Mouse (Mus musculus): Measurements from ENCODE around the gene Foxj3. TPM values are rescaled to one million over a fixed set of nuclear protein-coding genes. Genes with fewer than 3 reads are reported as not detected.

The Foxj3 gene
- polyA plus RNA-seq, 1 experiment from 2014 or later: 32.6 TPM

DNA sequence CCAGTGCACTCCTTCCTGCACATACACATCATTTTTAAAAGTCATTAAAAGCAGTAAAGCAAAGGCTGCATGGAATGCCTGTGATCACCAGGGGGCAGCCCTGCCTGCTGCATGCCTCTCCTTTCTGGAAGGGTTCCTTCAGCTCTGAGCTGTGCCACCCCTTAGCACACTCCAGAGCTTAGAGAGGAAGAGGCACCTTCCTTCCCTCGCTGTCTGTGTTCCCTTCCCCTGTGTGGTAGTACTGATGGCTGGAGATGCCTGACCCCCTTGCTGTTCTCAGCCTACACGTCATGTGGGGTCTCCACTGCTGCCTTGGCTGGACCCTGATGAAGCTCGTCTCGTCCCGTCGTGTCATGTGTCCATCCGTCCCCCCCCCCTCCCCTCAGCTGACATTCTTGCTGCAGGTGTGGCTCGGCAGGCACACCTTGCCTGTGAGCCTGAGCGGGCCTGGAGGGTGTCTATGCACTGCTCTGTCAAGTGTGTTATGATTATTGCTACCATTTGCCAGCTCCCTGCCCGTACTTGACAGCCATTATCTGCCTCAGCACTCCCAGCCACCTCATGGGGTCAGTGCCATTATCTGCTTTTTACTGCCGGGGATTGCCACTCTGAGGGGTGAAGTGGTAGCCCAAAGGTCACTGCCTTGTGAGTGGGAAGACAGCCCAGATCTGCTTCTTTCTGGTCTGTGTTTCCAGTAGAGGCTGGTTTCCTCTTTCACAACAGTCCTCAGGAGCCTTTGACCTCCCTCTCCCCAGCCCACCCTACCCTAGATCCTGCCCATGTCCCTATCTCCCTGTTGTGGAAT is 94.5 kb downstream of the Foxj3 start:
- Histone ChIP-seq H3K4me1 (peaks cover 29% of the 10 kb centered on the region), H3K9ac (no peak overlapping the region), H3K4me3 (replicated peaks) (no peak overlapping the region), H3K9me3 (no peaks in the 10 kb centered on the region), H3K4me2 (no peak overlapping the region), H3K27me3 (no peaks in the 10 kb centered on the region), H3K36me3 (replicated peaks) (peaks cover 19% of the 10 kb centered on the region), H3K27ac (no peak overlapping the region)
- peak; percentile 42; the same call in 1 of the 2 replicates for ATAC-seq (ENCODE audit: low FRiP score)
- 78% methylated on average over 11 of the region's 11 CpGs for WGBS

DNA sequence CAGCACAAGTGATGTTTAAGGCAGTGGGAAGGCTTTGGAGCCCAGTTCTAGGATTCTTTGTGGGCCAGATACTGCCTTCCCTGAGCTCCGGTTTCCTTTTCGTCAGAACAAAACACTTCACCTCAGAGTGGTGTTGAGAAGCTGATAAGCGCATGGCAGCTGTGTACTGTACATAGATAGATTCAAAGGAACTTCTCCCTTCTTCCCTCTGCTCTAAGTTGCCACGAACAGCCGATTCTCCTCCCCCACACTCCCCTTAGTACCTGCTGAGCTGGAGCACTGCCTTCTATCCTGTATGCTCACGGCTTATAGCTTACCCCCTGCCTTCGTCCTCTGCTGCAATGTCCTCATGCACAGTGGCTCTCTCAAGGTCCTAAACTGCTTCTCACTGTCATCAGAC is 95.9 kb downstream of the Foxj3 start:
- Histone ChIP-seq H3K9ac (no peak overlapping the region), H3K4me2 (no peak overlapping the region), H3K4me1 (peaks cover 22% of the 10 kb centered on the region), H3K27me3 (no peaks in the 10 kb centered on the region), H3K4me3 (replicated peaks) (no peak overlapping the region), H3K27ac (0 out of 2 replicates have a peak overlapping the region, but pooled peaks have one; percentile 47), H3K36me3 (replicated peaks) (peaks cover 19% of the 10 kb centered on the region), H3K9me3 (no peaks in the 10 kb centered on the region)
- 65% methylated on average over 7 of the region's 7 CpGs for WGBS
- ATAC-seq (ENCODE audit: low FRiP score): no peak

DNA sequence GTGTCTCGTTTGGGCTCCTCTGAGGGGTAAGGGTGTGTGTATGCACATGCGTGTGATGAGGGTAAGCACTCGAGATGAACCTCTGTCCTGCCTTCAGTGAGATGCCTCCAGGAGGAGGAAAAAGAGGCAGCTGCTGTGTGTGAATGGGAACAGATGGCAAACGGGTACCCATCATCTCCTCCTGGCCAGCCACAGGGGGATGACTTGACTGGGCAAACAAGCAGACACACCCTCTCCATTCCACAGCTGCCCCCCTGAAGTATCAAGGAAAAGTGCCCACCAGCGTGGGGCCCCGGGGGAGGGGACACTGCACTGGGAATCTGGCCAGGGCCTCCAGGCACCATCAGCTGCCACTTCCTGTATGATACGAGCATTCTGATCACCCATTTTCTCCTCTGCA is 96.5 kb downstream of the Foxj3 start:
- WGBS: 59% methylated on average over 7 of the region's 7 CpGs
- Histone ChIP-seq H3K9ac (no peak overlapping the region), H3K27ac (peak overlapping the region; percentile 47), H3K36me3 (replicated peaks) (peaks cover 19% of the 10 kb centered on the region), H3K27me3 (no peaks in the 10 kb centered on the region), H3K4me1 (peaks cover 22% of the 10 kb centered on the region), H3K4me3 (replicated peaks) (no peak overlapping the region), H3K9me3 (no peaks in the 10 kb centered on the region), H3K4me2 (no peak overlapping the region)
- 0 out of 2 replicates have a peak, but pooled peaks have one; percentile 12 for ATAC-seq (ENCODE audit: low FRiP score)

DNA sequence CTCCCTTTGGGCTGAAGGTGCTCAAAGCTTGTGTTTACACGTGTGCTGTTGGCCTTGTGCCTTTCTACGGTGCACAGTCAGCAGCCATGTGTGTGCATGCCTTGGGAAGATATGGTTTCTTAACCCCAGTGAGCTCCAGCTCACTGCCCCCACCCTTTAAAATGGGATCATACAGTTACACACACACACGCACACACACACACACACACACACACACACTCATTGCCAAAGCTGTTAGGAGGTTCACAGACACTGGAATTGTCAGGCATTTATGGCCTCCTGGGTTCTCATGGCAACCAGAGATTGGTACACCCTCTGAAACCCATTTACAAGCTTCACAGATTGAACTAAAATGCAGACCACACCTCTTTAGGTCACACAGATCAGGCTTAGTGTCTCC is 97.1 kb downstream of the Foxj3 start:
- H3K27ac ChIP-seq: no peak overlapping the region
- H3K4me2 ChIP-seq: no peak overlapping the region
- no peaks in the 10 kb centered on the region for H3K9me3 ChIP-seq
- H3K4me1 ChIP-seq: peaks cover 22% of the 10 kb centered on the region
- H3K4me3 ChIP-seq (replicated peaks): no peak overlapping the region
- peaks cover 18% of the 10 kb centered on the region for H3K36me3 ChIP-seq (replicated peaks)
- H3K27me3 ChIP-seq: no peaks in the 10 kb centered on the region
- ATAC-seq (ENCODE audit: low FRiP score): no peak
- WGBS: 88% methylated on average over 3 of the region's 3 CpGs
- H3K9ac ChIP-seq: no peak overlapping the region

DNA sequence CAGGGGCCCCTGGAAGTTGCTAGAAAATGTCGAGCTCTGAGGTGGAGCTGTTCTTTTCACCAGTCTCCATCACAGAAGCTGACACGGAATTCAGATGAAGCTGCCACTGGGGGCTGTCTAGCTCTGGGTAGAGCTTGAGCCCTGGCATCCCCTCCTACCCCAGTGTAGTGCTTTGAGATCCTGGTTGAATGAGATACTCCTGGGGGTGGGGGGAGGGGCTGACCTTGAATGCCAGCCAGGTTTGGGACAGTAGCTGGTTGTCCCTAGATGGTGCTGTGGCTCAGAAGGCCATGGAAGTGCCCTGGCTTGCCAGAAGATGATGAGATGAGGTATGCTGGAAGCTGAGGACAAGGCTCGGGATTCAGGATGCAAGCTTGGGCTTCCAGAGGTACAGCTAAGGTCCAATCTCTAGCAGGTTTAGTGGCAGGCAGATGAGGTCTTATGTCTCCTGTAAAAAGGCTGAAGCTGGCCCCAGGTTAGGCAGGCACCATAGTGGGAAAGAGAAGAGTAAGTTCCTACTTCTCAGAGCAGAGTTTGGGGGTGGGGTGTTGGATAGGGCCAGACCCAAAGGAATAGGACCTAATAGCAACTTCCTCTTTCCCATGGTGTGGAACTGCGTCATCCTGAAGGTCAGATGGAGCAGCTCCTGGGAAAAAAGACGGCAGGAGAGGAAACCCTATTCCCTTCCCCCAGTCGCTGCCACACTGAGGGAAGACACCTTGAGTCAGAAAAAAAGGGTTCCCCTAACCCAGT is 98.3 kb downstream of the Foxj3 start:
- no peak overlapping the region for H3K4me2 ChIP-seq
- H3K9ac ChIP-seq: no peak overlapping the region
- WGBS: 70% methylated on average over 6 of the region's 6 CpGs
- peaks cover 8% of the 10 kb centered on the region; the same call in 1 of the 2 replicates for H3K36me3 ChIP-seq (replicated peaks)
- H3K4me3 ChIP-seq (replicated peaks): no peak overlapping the region
- ATAC-seq (ENCODE audit: low FRiP score): no peak
- no peaks in the 10 kb centered on the region for H3K27me3 ChIP-seq
- peaks cover 22% of the 10 kb centered on the region for H3K4me1 ChIP-seq
- no peak overlapping the region for H3K27ac ChIP-seq
- H3K9me3 ChIP-seq: no peaks in the 10 kb centered on the region

- no peaks in the 10 kb centered on the region for H3K9me3 ChIP-seq
- 86% methylated on average over 8 of the region's 8 CpGs for WGBS
- H3K9ac ChIP-seq: no peak overlapping the region
Measured at GRCm38 (mm10) chr4:119635686-119636085, 98.9 kb downstream of the Foxj3 start.

GRCm38 (mm10) chr4:119636731-119637130 is 99.9 kb downstream of the Foxj3 start:
- Histone ChIP-seq H3K4me1 (peaks cover 18% of the 10 kb centered on the region), H3K9ac (no peak overlapping the region), H3K36me3 (replicated peaks) (no peaks in the 10 kb centered on the region), H3K27ac (no peak overlapping the region), H3K4me2 (no peak overlapping the region), H3K9me3 (no peaks in the 10 kb centered on the region), H3K27me3 (no peaks in the 10 kb centered on the region), H3K4me3 (replicated peaks) (no peak overlapping the region)
- ATAC-seq (ENCODE audit: low FRiP score): no peak
- WGBS: 85% methylated on average over 7 of the region's 7 CpGs

More at GRCm38 (mm10) chr4:119635686-119636085, 98.9 kb downstream of the Foxj3 start:
- Histone ChIP-seq H3K27me3 (no peaks in the 10 kb centered on the region), H3K4me1 (peaks cover 22% of the 10 kb centered on the region), H3K4me3 (replicated peaks) (no peak overlapping the region), H3K27ac (no peak overlapping the region), H3K4me2 (no peak overlapping the region), H3K36me3 (replicated peaks) (peaks cover 4% of the 10 kb centered on the region; the same call in 1 of the 2 replicates)
- no peak for ATAC-seq (ENCODE audit: low FRiP score)

DNA sequence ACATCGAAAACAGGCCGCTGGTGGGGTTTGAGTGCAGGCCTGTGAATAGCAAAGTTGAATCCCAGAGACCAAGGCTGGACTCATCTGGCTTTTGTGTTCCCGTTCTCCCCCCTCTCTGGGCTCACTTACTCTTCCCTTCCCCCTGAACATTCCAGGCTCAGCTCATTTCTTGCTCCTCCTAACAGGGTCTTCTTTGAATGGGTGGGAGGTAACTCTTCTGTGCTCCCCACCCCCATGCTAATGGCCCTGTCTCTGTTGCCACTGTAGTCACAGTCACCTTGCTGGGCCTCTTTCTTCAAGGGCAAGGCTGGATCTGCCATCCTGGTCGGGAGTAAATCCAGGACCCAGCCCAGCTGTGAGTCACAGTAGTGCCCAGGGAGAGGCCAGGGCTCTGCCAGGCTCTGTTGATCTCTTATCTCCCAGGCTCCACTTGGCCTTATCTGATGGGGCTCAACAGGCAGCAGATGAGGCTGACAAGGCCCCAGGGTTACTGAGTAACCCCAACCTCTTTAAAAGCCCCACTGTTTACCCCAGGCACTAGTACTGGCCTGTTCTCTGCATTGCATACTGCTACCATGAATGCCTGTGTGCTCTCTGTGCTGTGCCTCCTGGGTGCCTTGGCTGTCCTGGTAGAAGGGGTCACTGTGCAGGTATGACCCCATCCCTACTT is 100.5 kb downstream of the Foxj3 start, which contains the start of gene Guca2a:
Guca2a (plus strand) TSS at position 529 of the 670 bp plus-strand sequence.
- no peaks in the 10 kb centered on the region for H3K27me3 ChIP-seq
- H3K9me3 ChIP-seq: no peaks in the 10 kb centered on the region
- no peak within 1 kb of the TSS for H3K27ac ChIP-seq
- ATAC-seq (ENCODE audit: low FRiP score): no peak
- H3K9ac ChIP-seq: no peak within 1 kb of the TSS
- no peak within 1 kb of the TSS for H3K4me2 ChIP-seq
- WGBS: 78% methylated on average over 4 of the region's 4 CpGs
- H3K4me1 ChIP-seq: peaks cover 18% of the 10 kb centered on the region
- H3K4me3 ChIP-seq (replicated peaks): no peak within 1 kb of the TSS
- no peaks in the 10 kb centered on the region for H3K36me3 ChIP-seq (replicated peaks)

- no peaks in the 10 kb centered on the region for H3K36me3 ChIP-seq (replicated peaks)
- H3K9me3 ChIP-seq: no peaks in the 10 kb centered on the region
- no peak for ATAC-seq (ENCODE audit: low FRiP score)
- 81% methylated on average over 6 of the region's 6 CpGs for WGBS
- no peak overlapping the region for H3K9ac ChIP-seq
- no peak overlapping the region for H3K4me3 ChIP-seq (replicated peaks)
- no peak overlapping the region for H3K4me2 ChIP-seq
- H3K27ac ChIP-seq: no peak overlapping the region
- peaks cover 12% of the 10 kb centered on the region for H3K4me1 ChIP-seq
- no peaks in the 10 kb centered on the region for H3K27me3 ChIP-seq
Measured at GRCm38 (mm10) chr4:119637946-119638345, 101.1 kb downstream of the Foxj3 start.

GRCm38 (mm10) chr4:119638656-119639055 is 101.9 kb downstream of the Foxj3 start:
- no peak overlapping the region for H3K4me2 ChIP-seq
- H3K9me3 ChIP-seq: no peaks in the 10 kb centered on the region
- H3K4me3 ChIP-seq (replicated peaks): no peak overlapping the region
- WGBS: 70% methylated on average over 11 of the region's 11 CpGs
- no peaks in the 10 kb centered on the region for H3K27me3 ChIP-seq
- H3K9ac ChIP-seq: no peak overlapping the region
- H3K4me1 ChIP-seq: peaks cover 6% of the 10 kb centered on the region
- H3K27ac ChIP-seq: no peak overlapping the region
- H3K36me3 ChIP-seq (replicated peaks): no peaks in the 10 kb centered on the region
- ATAC-seq (ENCODE audit: low FRiP score): no peak

GRCm38 (mm10) chr4:119642666-119643065 is 105.9 kb downstream of the Foxj3 start:
- Histone ChIP-seq H3K4me2 (no peak overlapping the region), H3K9me3 (no peaks in the 10 kb centered on the region), H3K4me3 (replicated peaks) (no peak overlapping the region), H3K4me1 (no peaks in the 10 kb centered on the region), H3K27me3 (no peaks in the 10 kb centered on the region), H3K27ac (no peak overlapping the region), H3K9ac (no peak overlapping the region), H3K36me3 (replicated peaks) (no peaks in the 10 kb centered on the region)
- 90% methylated on average over 4 of the region's 4 CpGs for WGBS
- ATAC-seq (ENCODE audit: low FRiP score): no peak

DNA sequence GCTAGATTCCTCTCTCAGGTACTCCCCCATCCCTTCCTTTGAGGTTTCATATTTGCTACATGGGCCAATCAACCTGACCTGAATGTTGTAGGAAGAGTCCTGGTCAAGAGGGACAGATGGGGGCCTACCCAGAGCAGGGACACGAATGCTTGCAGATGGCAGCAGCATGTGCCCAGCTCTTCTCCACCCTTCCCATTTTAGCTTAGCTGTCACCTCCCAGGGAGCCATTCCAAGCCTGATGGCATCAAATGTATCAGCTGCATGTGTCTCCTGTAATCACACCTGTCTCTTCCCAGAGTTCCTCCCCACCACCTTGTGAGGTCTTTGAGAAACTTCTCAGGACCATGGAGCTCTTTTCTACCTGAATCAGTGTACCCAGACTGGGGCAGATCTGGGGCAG is 120.2 kb downstream of the Foxj3 start:
- ATAC-seq (ENCODE audit: low FRiP score): no peak
- H3K4me1 ChIP-seq: no peaks in the 10 kb centered on the region
- H3K27ac ChIP-seq: no peak overlapping the region
- no peak overlapping the region for H3K9ac ChIP-seq
- WGBS: 89% methylated on average over 1 of the region's 1 CpGs
- H3K4me3 ChIP-seq (replicated peaks): no peak overlapping the region
- no peaks in the 10 kb centered on the region for H3K27me3 ChIP-seq
- no peak overlapping the region for H3K4me2 ChIP-seq
- no peaks in the 10 kb centered on the region for H3K36me3 ChIP-seq (replicated peaks)
- H3K9me3 ChIP-seq: peaks cover 10% of the 10 kb centered on the region
